Mouse (Mus musculus): ENCODE data around the gene Rdh16f1. TPM values are rescaled to one million over a fixed set of nuclear protein-coding genes. Genes with fewer than 3 reads are reported as not detected.
"Not testable (repeated sequence)": the region's sequence is repeated elsewhere in the genome, so short reads cannot be mapped to it uniquely, and the experiment has no call there.

The Rdh16f1 gene
- polyA plus RNA-seq, 1 experiment from 2014 or later: not detected

- not testable (repeated sequence) for H3K36me3 ChIP-seq (ENCODE audit: inconsistent target); H3K4me3 ChIP-seq (ENCODE audit: inconsistent target); H3K79me2 ChIP-seq (ENCODE audit: inconsistent target); H3K27ac ChIP-seq
- WGBS (ENCODE audit: missing documents): 88% methylated on average over 1 of the region's 1 CpGs
Observed at GRCm38 (mm10) chr10:127834186-127834585, 74.6 kb downstream of the Rdh16f1 start.

DNA sequence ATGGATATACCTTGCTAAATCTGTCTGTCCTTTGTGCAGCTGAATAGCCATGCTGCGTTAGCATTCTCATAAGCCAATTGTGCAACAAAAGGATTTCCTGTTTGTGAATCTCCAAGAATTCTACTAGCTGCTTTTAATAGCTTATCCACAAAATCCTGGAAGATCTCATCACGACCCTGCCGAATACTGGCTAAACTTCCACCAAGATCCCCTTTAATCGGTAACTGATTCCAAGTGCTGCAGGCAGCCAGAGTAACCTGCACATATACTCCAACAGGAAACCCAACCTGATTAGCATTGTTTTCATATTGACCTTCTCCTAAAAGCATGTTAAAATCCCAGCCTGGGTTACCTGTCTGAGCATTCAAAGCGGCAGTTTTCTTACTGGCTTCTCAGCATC, 75.7 kb downstream of the Rdh16f1 start:
- Histone ChIP-seq H3K27ac (no peak overlapping the region), H3K4me3 (ENCODE audit: inconsistent target) (no peak overlapping the region), H3K36me3 (ENCODE audit: inconsistent target) (no peaks in the 10 kb centered on the region), H3K79me2 (ENCODE audit: inconsistent target) (no peaks in the 10 kb centered on the region)
- 79% methylated on average over 5 of the region's 5 CpGs for WGBS (ENCODE audit: missing documents)

DNA sequence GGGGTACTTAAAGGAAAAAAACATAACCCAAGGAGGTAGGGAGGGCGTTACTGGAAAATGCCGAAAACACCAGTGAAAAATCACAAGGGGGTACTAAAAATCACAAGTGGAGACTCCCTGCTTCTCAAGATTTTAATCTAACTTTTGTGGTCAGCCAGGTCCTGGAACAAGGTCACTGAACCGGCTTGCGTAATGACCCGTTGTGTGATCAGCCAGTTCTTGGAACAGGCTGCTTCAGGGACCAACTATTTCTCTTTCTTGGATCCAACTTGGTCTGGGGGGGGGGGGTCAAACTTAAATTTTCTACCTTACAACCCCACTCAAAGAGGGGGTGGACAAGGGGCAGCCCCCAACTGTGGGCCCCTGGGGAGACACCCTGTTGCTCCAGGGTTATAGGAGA, 78.2 kb downstream of the Rdh16f1 start:
- not testable (repeated sequence) for H3K36me3 ChIP-seq (ENCODE audit: inconsistent target); H3K79me2 ChIP-seq (ENCODE audit: inconsistent target); H3K4me3 ChIP-seq (ENCODE audit: inconsistent target); H3K27ac ChIP-seq
- WGBS (ENCODE audit: missing documents): 79% methylated on average over 5 of the region's 5 CpGs

GRCm38 (mm10) chr10:127838539-127838938, 79.0 kb downstream of the Rdh16f1 start:
- Histone ChIP-seq H3K36me3 (ENCODE audit: inconsistent target) (no peaks in the 10 kb centered on the region), H3K79me2 (ENCODE audit: inconsistent target) (no peaks in the 10 kb centered on the region), H3K27ac (no peak overlapping the region), H3K4me3 (ENCODE audit: inconsistent target) (no peak overlapping the region)
- WGBS (ENCODE audit: missing documents): 88% methylated on average over 2 of the region's 2 CpGs

GRCm38 (mm10) chr10:127840776-127841175, 81.2 kb downstream of the Rdh16f1 start:
- Histone ChIP-seq H3K4me3 (ENCODE audit: inconsistent target) (no peak overlapping the region), H3K36me3 (ENCODE audit: inconsistent target) (no peaks in the 10 kb centered on the region), H3K27ac (no peak overlapping the region), H3K79me2 (ENCODE audit: inconsistent target) (no peaks in the 10 kb centered on the region)
- WGBS (ENCODE audit: missing documents): 79% methylated on average over 2 of the region's 2 CpGs

Other genes starting within 250 kb of the Rdh16f1 start
- gene Ndufa4l2, start 244.8 kb upstream of the Rdh16f1 start, polyA plus RNA-seq (2018): not detected in 3 replicates
- 14.8 to 30.5 TPM (median 16.0 TPM) in 3 replicates for gene Shmt2, start 237.3 kb upstream of the Rdh16f1 start, polyA plus RNA-seq (2018)
- not detected in 3 replicates for gene Nxph4, start 225.2 kb upstream of the Rdh16f1 start, polyA plus RNA-seq (2018)
- 315 to 785 TPM (median 440 TPM) in 3 replicates for gene Lrp1, start 138.6 kb upstream of the Rdh16f1 start, polyA plus RNA-seq (2018)
- gene Stat6, start 116.8 kb upstream of the Rdh16f1 start, polyA plus RNA-seq (2018): 122 to 141 TPM (median 128 TPM) in 3 replicates
- gene Nemp1, start 92.9 kb upstream of the Rdh16f1 start, polyA plus RNA-seq (2018): 2.7 to 5.4 TPM (median 4.6 TPM) in 3 replicates
- 28.7 to 37.7 TPM (median 31.1 TPM) in 3 replicates for gene Nab2, start 91.2 kb upstream of the Rdh16f1 start, polyA plus RNA-seq (2018)
- gene Myo1a, start 54.6 kb upstream of the Rdh16f1 start, polyA plus RNA-seq (2018): 0.11 TPM in 1 of 3 replicates, not detected in the others
- gene Tac2, start 35.3 kb upstream of the Rdh16f1 start, polyA plus RNA-seq (2018): not detected in 3 replicates
- 3.1 to 3.8 TPM (median 3.4 TPM) in 3 replicates for gene Zbtb39, start 20.2 kb upstream of the Rdh16f1 start, polyA plus RNA-seq (2018)
- gene Gpr182, start 8.1 kb upstream of the Rdh16f1 start, polyA plus RNA-seq (2018): 0.03 TPM in 1 of 3 replicates, not detected in the others
- 0.03 TPM in 1 of 3 replicates, not detected in the others for gene Rdh1, start 66 bp upstream of the Rdh16f1 start, polyA plus RNA-seq (2018)
- gene Rdh9, start 16.6 kb downstream of the Rdh16f1 start, polyA plus RNA-seq (2018): 0.13 to 0.16 TPM in 2 of 3 replicates, not detected in the other
- not detected in 3 replicates for gene Rdh16, start 41.4 kb downstream of the Rdh16f1 start, polyA plus RNA-seq (2018)
- gene Rdh19, start 90.1 kb downstream of the Rdh16f1 start, polyA plus RNA-seq (2018): not detected in 3 replicates
- gene Rdh16f2, start 106.7 kb downstream of the Rdh16f1 start, polyA plus RNA-seq (2018): not detected in 3 replicates
- not detected in 3 replicates for gene Rdh7, start 129.0 kb downstream of the Rdh16f1 start, polyA plus RNA-seq (2018)
- gene Sdr9c7, start 138.7 kb downstream of the Rdh16f1 start, polyA plus RNA-seq (2018): not detected in 3 replicates
- not detected in 3 replicates for gene Hsd17b6, start 247.8 kb downstream of the Rdh16f1 start, polyA plus RNA-seq (2018)

All from macrophage (primary cell).